In the genomic region with DNA sequence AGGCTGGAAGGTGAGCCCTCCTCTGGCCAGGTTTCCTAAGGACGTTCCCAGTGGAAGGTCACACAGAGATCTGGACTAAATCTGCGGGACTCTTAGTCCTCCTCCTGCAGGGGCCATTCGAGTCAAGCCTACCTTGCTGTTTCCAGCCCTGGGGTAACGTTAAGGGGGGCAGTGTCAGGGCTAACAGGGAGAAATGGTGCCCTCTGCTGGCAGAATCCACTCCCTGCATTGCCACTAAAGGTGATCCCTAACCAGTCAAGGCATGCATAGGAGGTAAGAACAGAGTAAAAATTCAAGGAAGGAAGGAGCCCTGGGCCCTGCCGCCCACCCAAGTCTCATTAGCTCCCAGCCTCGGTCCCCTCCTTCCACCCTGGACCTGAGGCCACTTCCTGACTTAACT, we compare ENCODE assay signal across 8 mouse cellular contexts. TPM values are rescaled to one million over a fixed set of nuclear protein-coding genes. Genes with fewer than 3 reads are reported as not detected.
DNase-seq lines count a peak whose midpoint lies in the region; ATAC-seq and TF ChIP-seq lines count a peak whose summit lies in the region.

No protein-coding gene starts in this region.

- H3K4me1 ChIP-seq in ES-E14 (ENCODE audit: control insufficient read depth in 2 of 2, insufficient read depth in 2 of 2, low read length in 2 of 2, poor library complexity in 1 of 2) = peaks cover 4 to 21% of the 10 kb centered on the region in 2 experiments; a peak in 1 of 4 replicates
- H3K4me1 ChIP-seq in forebrain, embryonic 11.5 days (replicated peaks; ENCODE audit: control insufficient read depth, insufficient read depth, low read length) = no peaks in the 10 kb centered on the region

- H3K9me3 ChIP-seq in ES-E14 (ENCODE audit: control insufficient read depth, insufficient read depth, low read depth, low read length) = no peaks in the 10 kb centered on the region
- no peaks in the 10 kb centered on the region for H3K9me3 ChIP-seq in forebrain, embryonic 11.5 days (ENCODE audit: control insufficient read depth, low read length)

- peak; percentile 58 for DNase-seq in ES-E14 (ENCODE audit: low read depth, low spot score)
- peak; percentile 32 for DNase-seq in brain, embryonic 18.5 days (ENCODE audit: low read depth, low spot score)
- peak; percentile 88 for DNase-seq in forebrain, embryonic 11.5 days (ENCODE audit: low spot score)
- peak; percentile 88 to 90 for DNase-seq in layer of hippocampus, postnatal 10 days (ENCODE audit: low spot score in 2 of 2)
- peak; percentile 90 for DNase-seq in lung, postnatal 36 days
- peak; percentile 77 for DNase-seq in right cerebral cortex, adult 18-20 months
- peak; percentile 68 to 79 for DNase-seq in urinary bladder, postnatal 4 days (ENCODE audit: low spot score in 2 of 2)

- peak; percentile 54 for ATAC-seq in forebrain, embryonic 11.5 days (replicated peaks; ENCODE audit: low FRiP score)
- peak; percentile 64 to 79; a peak in 3 of 4 replicates for ATAC-seq in hematopoietic stem cell, adult 5-6 weeks (replicated peaks in 1 of 2; ENCODE audit: insufficient read depth in 1 of 2, low FRiP score in 2 of 2, low TSS enrichment in 1 of 2, low read depth in 1 of 2, poor library complexity in 2 of 2, severe bottlenecking in 2 of 2)

- no peak overlapping the region for H3K27ac ChIP-seq in ES-E14 (ENCODE audit: insufficient read depth, low read depth, low read length, poor library complexity, severe bottlenecking)
- no peak overlapping the region for H3K27ac ChIP-seq in forebrain, embryonic 11.5 days (ENCODE audit: low read depth, low read length)

- no peaks in the 10 kb centered on the region for H3K27me3 ChIP-seq in forebrain, embryonic 11.5 days (ENCODE audit: control insufficient read depth, insufficient read depth, low read length)

- in situ Hi-C loops in ES-E14 (cut with MboI; ENCODE audit: low sequenced_read_pairs in 2 of 2, unreplicated experiment in 2 of 2) = loop anchor here in 1 of 2 experiments (5.0 kb wide), 1 partner anchor 150 kb away; no protein-coding TSS in a partner anchor

- no peak overlapping the region for H3K9ac ChIP-seq in ES-E14 (ENCODE audit: insufficient read depth, low read depth, low read length, poor library complexity, severe bottlenecking)
- no peak overlapping the region for H3K9ac ChIP-seq in forebrain, embryonic 11.5 days (ENCODE audit: low read length)

- no peak overlapping the region for H3K4me3 ChIP-seq in ES-E14 (ENCODE audit: insufficient read depth in 1 of 2, low read depth in 1 of 2, low read length in 2 of 2, poor library complexity in 1 of 2, severe bottlenecking in 1 of 2)
- no peak overlapping the region for H3K4me3 ChIP-seq in forebrain, embryonic 11.5 days (ENCODE audit: low read depth, low read length)

- peaks cover 3% of the 10 kb centered on the region; the same call in 1 of the 2 replicates for H3K36me3 ChIP-seq in ES-E14 (ENCODE audit: control insufficient read depth, insufficient read depth, low read length, poor library complexity, severe bottlenecking)
- no peaks in the 10 kb centered on the region for H3K36me3 ChIP-seq in forebrain, embryonic 11.5 days (ENCODE audit: control insufficient read depth, insufficient read depth, low read length)

- H3K4me2 ChIP-seq in forebrain, embryonic 11.5 days (ENCODE audit: low read depth, low read length, severe bottlenecking) = no peak overlapping the region

- 5% methylated on average over 6 of the region's 6 CpGs for WGBS in forebrain, embryonic 11.5 days

TF ChIP-seq in ES-E14, 5 proteins besides CTCF, POLR2A, EP300 and RAD21:
- TF ChIP-seq ZNF384 (IDR thresholded peaks at IDR 0.05; ENCODE audit: low read depth, low read length) (no peak), MAFK (IDR thresholded peaks at IDR 0.05; ENCODE audit: insufficient read depth, low read depth, low read length) (no peak), ZC3H11A (IDR thresholded peaks at IDR 0.05; ENCODE audit: borderline replicate concordance, low read depth, low read length) (peak; percentile 73), HCFC1 (IDR thresholded peaks at IDR 0.05; ENCODE audit: borderline replicate concordance, insufficient read depth, low read length) (no peak)

RNA-seq across cellular contexts. Expression of gene Vill, which starts 15.0 kb away (rescaled TPM):
- total RNA-seq in ES-E14 (2012; rRNA removed) = 27.5 and 32.7 TPM in 2 replicates
- 8.6 and 11.1 TPM in 2 replicates for polyA plus RNA-seq in forebrain, embryonic 11.5 days (2014; fragmentation: Nextera tagmentation; extraction: Ambion mirVana)
- total RNA-seq in hematopoietic stem cell, adult 5-6 weeks (2017) = 36.4 and 45.3 TPM in 2 replicates
- 1 to 10 TPM in 1 of 2 experiments, under 1 TPM in 1; 0.78 to 1.3 TPM for total RNA-seq in layer of hippocampus, postnatal 10 days (2021)

RNA-seq across cellular contexts. Expression of gene Plcd1, which starts 25.7 kb away (rescaled TPM):
- 13.1 and 15.3 TPM in 2 replicates for total RNA-seq in ES-E14 (2012; rRNA removed)
- polyA plus RNA-seq in forebrain, embryonic 11.5 days (2014; fragmentation: Nextera tagmentation; extraction: Ambion mirVana) = 14.9 and 19.4 TPM in 2 replicates
- total RNA-seq in hematopoietic stem cell, adult 5-6 weeks (2017) = 0.50 TPM in 1 of 2 replicates, not detected in the other
- 10 to 100 TPM; 10.8 to 12.1 TPM for total RNA-seq in layer of hippocampus, postnatal 10 days (2021)

RNA-seq across cellular contexts. Expression of gene Dlec1, which starts 34.7 kb away (rescaled TPM):
- total RNA-seq in ES-E14 (2012; rRNA removed) = 1.2 and 3.7 TPM in 2 replicates
- 2.0 and 2.4 TPM in 2 replicates for polyA plus RNA-seq in forebrain, embryonic 11.5 days (2014; fragmentation: Nextera tagmentation; extraction: Ambion mirVana)
- total RNA-seq in hematopoietic stem cell, adult 5-6 weeks (2017) = 0.55 TPM in 1 of 2 replicates, not detected in the other
- 1 to 10 TPM; 1.8 to 2.7 TPM for total RNA-seq in layer of hippocampus, postnatal 10 days (2021)

Comparison
In these comparisons a context has a peak if more than half of its experiments do, and no peak if none do; other contexts are left out.
1. DNase-seq: peak in every context shown above with its lines; median percentile 90 in lung, postnatal 36 days; 89 in layer of hippocampus, postnatal 10 days; 88 in forebrain, embryonic 11.5 days; 77 in right cerebral cortex, adult 18-20 months; 74 in urinary bladder, postnatal 4 days; 58 in ES-E14; 32 in brain, embryonic 18.5 days.
2. RNA of gene Vill, which starts 15.0 kb away (total RNA-seq): 36.4 to 45.3 TPM in hematopoietic stem cell, adult 5-6 weeks and 27.5 to 32.7 TPM in ES-E14; 0.78 to 1.3 TPM in layer of hippocampus, postnatal 10 days; every median in the first group is over 10 times any median in the second.